Mouse (Mus musculus): ENCODE measurements around the gene Kcnd3.

DNA sequence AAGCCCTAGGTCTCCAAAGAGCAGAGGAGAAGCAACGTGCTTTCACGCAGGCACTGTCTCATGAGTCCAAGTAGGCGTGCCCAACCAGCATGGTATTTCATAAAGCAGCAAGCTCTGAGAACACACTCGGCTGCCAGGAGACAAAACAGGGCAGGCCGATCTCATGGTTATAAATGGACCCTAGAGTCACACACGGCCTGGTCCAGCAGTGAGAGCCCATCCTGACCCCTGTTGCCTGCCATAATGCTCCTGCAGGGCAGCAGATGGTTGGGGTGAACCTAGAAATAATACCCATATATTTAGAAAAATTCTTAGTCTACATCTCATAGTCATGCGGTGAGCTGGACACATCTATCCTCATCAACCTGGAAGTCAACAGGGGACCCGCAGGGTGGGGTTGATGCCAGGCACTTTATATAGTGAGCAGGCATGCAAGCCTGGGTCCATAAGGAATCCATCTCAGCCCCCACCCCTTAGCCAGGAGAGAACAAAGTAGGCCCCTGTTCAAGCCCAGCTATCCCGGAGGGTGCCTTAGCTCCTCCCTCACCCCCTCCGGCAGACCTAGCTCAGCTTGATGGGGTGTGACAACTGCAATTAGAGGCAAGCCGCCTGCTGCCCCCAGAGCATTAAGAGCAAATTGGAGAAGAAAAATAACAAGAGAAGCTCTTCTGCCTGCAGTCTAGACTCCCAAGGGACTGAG is 265.9 kb downstream of the Kcnd3 start:
- TF ChIP-seq CTCF (IDR thresholded peaks at IDR 0.05; ENCODE audit: low read depth, low read length) (no peak), POLR2A (IDR thresholded peaks at IDR 0.05; ENCODE audit: borderline replicate concordance, low read depth, low read length) (no peak)
